Comparison of ENCODE assay signal across 21 mouse cellular contexts in genomic region chr3:52562816-52563215, GRCm38 (mm10).
"Had no signal": no experiment of that assay in that cellular context is flagged by ENCODE, and none has a peak within 500 bp of the region (broad histone marks: within the 10 kb centered on the region; RNA-seq: fewer than 3 reads in every experiment).

No protein-coding gene starts in this region.

- H3K27ac ChIP-seq: heart, adult 2 months; heart, embryonic 13.5 days; heart, embryonic 15.5 days; hindbrain, embryonic 13.5 days; hindbrain, embryonic 15.5 days; intestine, embryonic 15.5 days; layer of hippocampus, adult 2 months; left cerebral cortex, adult 2 months; limb, embryonic 10.5 days; limb, embryonic 12.5 days; liver, embryonic 13.5 days had no signal

- DNase-seq: gastrocnemius, postnatal 14 days; gastrocnemius, postnatal 36 days; heart, adult 2 months; heart, postnatal 14 days; heart, postnatal 36 days; kidney, adult 18-20 months; kidney, adult 8-10 months; kidney, postnatal 10 days; kidney, postnatal 25 days; kidney, postnatal 4 days; liver; liver, embryonic 13.5 days had no signal

- H3K27me3 ChIP-seq: heart, embryonic 13.5 days; heart, embryonic 15.5 days; hindbrain, embryonic 13.5 days; intestine, embryonic 15.5 days; limb, embryonic 12.5 days; liver, embryonic 13.5 days had no signal

- H3K36me3 ChIP-seq: heart, embryonic 13.5 days; heart, embryonic 15.5 days; hindbrain, embryonic 13.5 days; hindbrain, embryonic 15.5 days; intestine, embryonic 15.5 days; limb, embryonic 10.5 days; limb, embryonic 12.5 days; liver, embryonic 13.5 days had no signal

- H3K4me1 ChIP-seq: heart, embryonic 15.5 days; liver, embryonic 13.5 days had no signal

- H3K9me3 ChIP-seq: heart, embryonic 13.5 days; heart, embryonic 15.5 days; hindbrain, embryonic 13.5 days; hindbrain, embryonic 15.5 days; intestine, embryonic 15.5 days; limb, embryonic 10.5 days; limb, embryonic 12.5 days; liver, embryonic 13.5 days had no signal

- H3K9ac ChIP-seq: heart, embryonic 13.5 days; heart, embryonic 15.5 days; hindbrain, embryonic 13.5 days; hindbrain, embryonic 15.5 days; intestine, embryonic 15.5 days; limb, embryonic 12.5 days; liver, embryonic 13.5 days had no signal

- H3K4me3 ChIP-seq: heart, adult 2 months; heart, embryonic 13.5 days; heart, embryonic 15.5 days; hindbrain, embryonic 13.5 days; hindbrain, embryonic 15.5 days; intestine, embryonic 15.5 days; layer of hippocampus, adult 2 months; left cerebral cortex, adult 2 months; limb, embryonic 10.5 days; limb, embryonic 12.5 days; liver, embryonic 13.5 days had no signal
